Mouse (Mus musculus): ENCODE measurements around the gene Olfr788.

GRCm38 (mm10) chr10:129461562-129461961, 9.2 kb upstream of the Olfr788 start, which contains the start of gene Olfr787:
- TF ChIP-seq CTCF (IDR thresholded peaks at IDR 0.05; ENCODE audit: low read depth, low read length) (no peak), POLR2A (IDR thresholded peaks at IDR 0.05; ENCODE audit: extremely low read depth, insufficient read depth, low read length) (no peak)

Data from liver, adult 2 months (tissue).